In the genomic region with DNA sequence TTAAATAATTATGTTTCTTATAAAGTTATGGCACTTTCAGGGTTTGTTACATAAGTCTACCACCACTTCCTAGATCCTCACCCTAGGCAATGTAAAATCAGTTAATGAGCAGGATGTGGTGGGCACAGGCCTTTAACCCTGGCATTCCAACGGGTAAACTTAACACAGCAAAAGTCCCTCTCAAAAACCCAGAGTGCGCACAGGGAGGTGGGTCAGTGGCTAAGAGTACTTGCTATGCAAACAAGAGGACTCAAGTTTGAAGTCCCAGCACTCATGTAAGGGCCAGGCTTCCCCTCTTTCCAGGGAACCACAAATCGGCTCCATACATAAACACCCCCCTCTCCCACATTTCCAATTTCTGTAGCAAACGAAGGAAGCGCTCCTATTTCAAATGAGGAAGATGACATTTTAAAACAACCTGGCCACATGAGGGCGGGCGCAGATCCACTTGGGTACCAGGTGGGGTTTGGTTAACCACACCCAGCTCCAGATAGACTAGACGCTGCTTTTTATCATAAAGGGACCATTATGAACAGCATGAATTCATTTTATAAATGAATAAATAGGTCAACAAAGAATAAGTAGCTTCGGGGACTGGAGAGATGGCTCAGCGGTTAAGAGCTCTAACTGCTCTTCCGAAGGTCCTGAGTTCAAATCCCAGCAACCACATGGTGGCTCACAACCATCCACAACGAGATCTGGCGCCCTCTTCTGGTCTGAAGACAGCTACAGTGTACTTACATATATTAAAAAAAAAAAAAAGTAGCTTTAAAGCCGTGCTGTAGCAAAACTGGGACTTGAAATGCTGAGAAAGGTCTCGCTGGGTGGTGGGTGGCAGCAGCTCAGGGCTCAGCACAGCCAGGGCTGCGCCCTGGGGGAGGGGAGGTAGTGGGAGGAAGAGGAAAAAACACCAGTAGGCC, we compare ENCODE assay signal across 10 mouse cellular contexts. TPM values are rescaled to one million over a fixed set of nuclear protein-coding genes. Genes with fewer than 3 reads are reported as not detected.
A peak's percentile ranks its signal among the peaks of the same experiment; 100 is the strongest.
DNase-seq lines count a peak whose midpoint lies in the region; ATAC-seq lines count a peak whose summit lies in the region.
"Had no signal": no experiment of that assay in that cellular context is flagged by ENCODE, and none has a peak within 500 bp of the region (broad histone marks: within the 10 kb centered on the region; RNA-seq: fewer than 3 reads in every experiment).

No protein-coding gene starts in this region.

- peak overlapping the region; percentile 84 for H3K27ac ChIP-seq in intestine, embryonic 16.5 days (ENCODE audit: low read length)

- H3K4me3 ChIP-seq in intestine, embryonic 16.5 days (ENCODE audit: low read length): no peak overlapping the region

- H3K27me3 ChIP-seq in intestine, embryonic 16.5 days (replicated peaks; ENCODE audit: control insufficient read depth, insufficient read depth, low read length): no peaks in the 10 kb centered on the region
- H3K27me3 ChIP-seq: midbrain, embryonic 12.5 days; Patski had no signal

- DNase-seq in embryo, embryonic 10 days (ENCODE audit: low spot score): peak; percentile 67
- no peak for DNase-seq in embryo, embryonic 9.5 days (ENCODE audit: extremely low spot score)
- DNase-seq in right cerebral cortex, postnatal 4 days: peak; percentile 34
- no peak for DNase-seq in right cerebral cortex, postnatal 36 days (ENCODE audit: low spot score in 2 of 2)
- peak; percentile 52 for DNase-seq in mesoderm, embryonic 11.5 days (ENCODE audit: low read depth, low spot score)
- no peak for DNase-seq in ovary, postnatal 14 days (ENCODE audit: low spot score)
- no peak for DNase-seq in left cerebral cortex, adult 18-20 months (ENCODE audit: low spot score in 2 of 2)

- peaks cover 45% of the 10 kb centered on the region for H3K4me1 ChIP-seq in intestine, embryonic 16.5 days (ENCODE audit: control insufficient read depth, insufficient read depth, low read length)

- WGBS in intestine, embryonic 16.5 days: 80% methylated on average over 16 of the region's 16 CpGs

- H3K36me3 ChIP-seq in intestine, embryonic 16.5 days (ENCODE audit: control insufficient read depth, insufficient read depth, low read length): 0 out of 2 replicates have a peak, but pooled peaks cover 17% of the 10 kb centered on the region

- H3K9me3 ChIP-seq in intestine, embryonic 16.5 days (ENCODE audit: control insufficient read depth, low read length): no peaks in the 10 kb centered on the region
- H3K9me3 ChIP-seq: midbrain, embryonic 12.5 days had no signal

- ATAC-seq in intestine, embryonic 16.5 days: no peak

- H3K9ac ChIP-seq in intestine, embryonic 16.5 days (ENCODE audit: low read depth, low read length): 0 out of 2 replicates have a peak overlapping the region, but pooled peaks have one; percentile 20

- H3K4me2 ChIP-seq in intestine, embryonic 16.5 days (ENCODE audit: low read depth, low read length): no peak overlapping the region

RNA-seq across cellular contexts. Expression of a gene that starts 10.5 kb away (rescaled TPM):
- polyA plus RNA-seq in intestine, embryonic 16.5 days (2015; fragmentation: Nextera tagmentation; extraction: Ambion mirVana): 10.6 and 10.8 TPM in 2 replicates
- 1 to 10 TPM; 1.6 to 2.3 TPM for total RNA-seq in left cerebral cortex, adult 18-20 months (2021)

RNA-seq across cellular contexts. Expression of a gene that starts 10.7 kb away (rescaled TPM):
- 485 and 503 TPM in 2 replicates for polyA plus RNA-seq in intestine, embryonic 16.5 days (2015; fragmentation: Nextera tagmentation; extraction: Ambion mirVana)
- total RNA-seq in left cerebral cortex, adult 18-20 months (2021): 10 to 100 TPM; 35.3 to 37.9 TPM

Comparison
In these comparisons a context has a peak if more than half of its experiments do, and no peak if none do; other contexts are left out.
1. DNase-seq: peak in embryo, embryonic 10 days (single experiment), right cerebral cortex, postnatal 4 days (single experiment) and mesoderm, embryonic 11.5 days (single experiment); none in embryo, embryonic 9.5 days (single experiment), right cerebral cortex, postnatal 36 days (0 of 2), ovary, postnatal 14 days (single experiment) and left cerebral cortex, adult 18-20 months (0 of 2).